Mouse (Mus musculus) frontal cortex, postnatal 36 days (tissue): ENCODE data around the gene Trappc6a.

ENCODE experiments used
- DNase-seq, 2 experiments: peaks; one replicate each; pipeline ENCODE4 v3.0.0; 2022; ENCODE audit warnings: low spot score in 2 of 2

The Trappc6a gene

GRCm38 (mm10) chr7:19508150-19508923 is at the start of gene Trappc6a, which contains the start of gene Bloc1s3:
TSS of gene Trappc6a (plus strand) at chr7:19508395.
TSS of gene Bloc1s3 (minus strand) at chr7:19508367.
- DNase-seq: peak; percentile 94 to 95

- peak; percentile 66 to 71 for DNase-seq
These were observed 49.5 kb upstream of the Trappc6a start, which contains the start of gene Mark4 for GRCm38 (mm10) chr7:19458591-19459111. TSS of gene Mark4 (minus strand) at chr7:19458821.

- DNase-seq: no peak
These were observed 48.9 kb upstream of the Trappc6a start for GRCm38 (mm10) chr7:19459144-19459870.

- DNase-seq: no peak
These were observed 47.7 kb upstream of the Trappc6a start for GRCm38 (mm10) chr7:19460500-19460899.

- peak; percentile 65 to 75 for DNase-seq
These were observed 46.7 kb upstream of the Trappc6a start for GRCm38 (mm10) chr7:19461488-19461887.

GRCm38 (mm10) chr7:19462443-19462842 is 45.8 kb upstream of the Trappc6a start:
- DNase-seq: no peak

GRCm38 (mm10) chr7:19462884-19463381 is 45.3 kb upstream of the Trappc6a start, which contains the start of gene Exoc3l2:
TSS of gene Exoc3l2 (plus strand) at chr7:19463331.
- no peak for DNase-seq

- no peak for DNase-seq
These were observed 43.6 kb upstream of the Trappc6a start for GRCm38 (mm10) chr7:19464367-19465307.

- no peak for DNase-seq
These were observed 41.5 kb upstream of the Trappc6a start for GRCm38 (mm10) chr7:19466602-19467145.

GRCm38 (mm10) chr7:19467638-19468037 is 40.6 kb upstream of the Trappc6a start:
- DNase-seq: no peak

- DNase-seq: no peak
These were observed 39.9 kb upstream of the Trappc6a start for GRCm38 (mm10) chr7:19468279-19468678.

GRCm38 (mm10) chr7:19469404-19469803 is 38.8 kb upstream of the Trappc6a start:
- DNase-seq: no peak

- no peak for DNase-seq
These were observed 37.9 kb upstream of the Trappc6a start for GRCm38 (mm10) chr7:19470308-19470707.

GRCm38 (mm10) chr7:19472403-19472802 is 35.8 kb upstream of the Trappc6a start:
- no peak for DNase-seq

GRCm38 (mm10) chr7:19473875-19474443 is 34.2 kb upstream of the Trappc6a start:
- DNase-seq: peak; percentile 79 to 81

- DNase-seq: no peak
These were observed 31.1 kb upstream of the Trappc6a start for GRCm38 (mm10) chr7:19477084-19477483.

GRCm38 (mm10) chr7:19477624-19478384 is 30.4 kb upstream of the Trappc6a start:
- no peak for DNase-seq

- no peak for DNase-seq
These were observed 24.9 kb upstream of the Trappc6a start for GRCm38 (mm10) chr7:19483281-19483680.

GRCm38 (mm10) chr7:19485488-19485887 is 22.7 kb upstream of the Trappc6a start:
- DNase-seq: no peak

- no peak for DNase-seq
These were observed 21.6 kb upstream of the Trappc6a start for GRCm38 (mm10) chr7:19486549-19486948.
